Mouse (Mus musculus) heart, embryonic 16.5 days (tissue): Measurements from ENCODE around the gene Sik1. TPM values are rescaled to one million over a fixed set of nuclear protein-coding genes. Genes with fewer than 3 reads are reported as not detected.

Experiments used
- ATAC-seq: fragments of 200-750 bp; cut with Nextera tagmentation; replicated peaks from 2 replicates; pipeline ENCODE4 v1.8.0; 2017; ENCODE audit warnings: moderate number of reproducible peaks; ENCODE audit not compliant: insufficient read depth, low FRiP score; ENCODE audit errors: extremely low read depth
- H3K27ac ChIP-seq: fragments of 300-500 bp; sonication (generic); 2 replicates; pipeline ENCODE4 v1.5.1; 2014; ENCODE audit warnings: mild to moderate bottlenecking, low read length, control low read depth, moderate library complexity
- H3K27me3 ChIP-seq: fragments of 300-500 bp; sonication (generic); 2 replicates; pipeline ENCODE4 v1.6.1; 2014; ENCODE audit warnings: low read length, mixed read lengths; ENCODE audit not compliant: control insufficient read depth, insufficient read depth
- H3K36me3 ChIP-seq: fragments of 300-500 bp; sonication (generic); 2 replicates; pipeline ENCODE4 v1.6.1; 2014; ENCODE audit not compliant: control insufficient read depth, insufficient read depth
- H3K4me1 ChIP-seq: fragments of 300-500 bp; sonication (generic); 2 replicates; pipeline ENCODE4 v1.6.1; 2014; ENCODE audit warnings: low read length, mixed read lengths; ENCODE audit not compliant: control insufficient read depth, insufficient read depth
- H3K4me2 ChIP-seq: fragments of 300-500 bp; sonication (generic); 2 replicates; pipeline ENCODE4 v1.6.1; 2014; ENCODE audit warnings: low read depth, mild to moderate bottlenecking, control low read depth, low read length
- H3K4me3 ChIP-seq: fragments of 300-500 bp; sonication (generic); 2 replicates; pipeline ENCODE4 v1.5.1; 2014; ENCODE audit warnings: mild to moderate bottlenecking, control low read depth, low read length
- H3K9ac ChIP-seq: fragments of 300-500 bp; sonication (generic); 2 replicates; pipeline ENCODE4 v1.6.1; 2014; ENCODE audit warnings: low read length, control low read depth
- H3K9me3 ChIP-seq: fragments of 300-500 bp; sonication (generic); replicated peaks from 2 replicates; pipeline ENCODE4 v1.6.1; 2016; ENCODE audit warnings: low read length; ENCODE audit not compliant: control insufficient read depth
- WGBS: fragments of 180-500 bp; shearing (Covaris S2); extraction: QIAGEN DNeasy Blood & Tissue Kit; methylation state at CpG from one replicate; pipeline ENCODE4 v1.1.7; 2014; 5-methylcytosine and 5-hydroxymethylcytosine counted together
- polyA plus RNA-seq: library from polyadenylated mRNA; unstranded; fragments of >200 nt; fragmentation: Nextera tagmentation; extraction: Ambion mirVana; gene quantifications from 2 replicates; pipeline ENCODE4 v1.2.1, GENCODE M21; 2015

Sik1 gene
- polyA plus RNA-seq, 1 experiment from 2014 or later, result 13.0 TPM

DNA sequence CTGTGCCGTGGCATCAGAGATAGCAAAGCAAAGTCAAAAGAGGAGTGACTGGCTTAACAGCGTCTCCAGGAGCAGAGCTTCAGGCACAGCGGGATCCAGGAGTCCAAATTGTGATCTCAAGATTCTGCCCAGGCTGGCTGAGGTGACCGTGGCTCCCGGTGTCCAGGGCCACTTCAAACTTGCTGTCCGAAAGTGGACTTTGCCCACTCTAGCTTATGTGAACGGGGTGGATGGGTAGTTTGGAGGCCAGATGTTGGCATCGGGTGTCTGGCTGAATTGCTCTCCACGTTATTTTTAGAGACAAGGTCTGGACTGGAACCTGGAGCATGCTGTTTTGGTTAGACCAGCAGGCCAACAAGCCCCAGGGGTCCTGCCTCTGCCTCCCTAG, 23.0 kb downstream of the Sik1 start:
- 89% methylated on average over 9 of the region's 9 CpGs for WGBS
- H3K27ac ChIP-seq, result no peak overlapping the region
- no peak overlapping the region for H3K4me2 ChIP-seq
- H3K9me3 ChIP-seq, result peaks cover 6% of the 10 kb centered on the region; the same call in 1 of the 2 replicates
- ATAC-seq, result no peak
- peaks cover 33% of the 10 kb centered on the region for H3K4me1 ChIP-seq
- H3K9ac ChIP-seq, result no peak overlapping the region
- no peaks in the 10 kb centered on the region for H3K27me3 ChIP-seq
- H3K4me3 ChIP-seq, result no peak overlapping the region
- no peaks in the 10 kb centered on the region for H3K36me3 ChIP-seq

DNA sequence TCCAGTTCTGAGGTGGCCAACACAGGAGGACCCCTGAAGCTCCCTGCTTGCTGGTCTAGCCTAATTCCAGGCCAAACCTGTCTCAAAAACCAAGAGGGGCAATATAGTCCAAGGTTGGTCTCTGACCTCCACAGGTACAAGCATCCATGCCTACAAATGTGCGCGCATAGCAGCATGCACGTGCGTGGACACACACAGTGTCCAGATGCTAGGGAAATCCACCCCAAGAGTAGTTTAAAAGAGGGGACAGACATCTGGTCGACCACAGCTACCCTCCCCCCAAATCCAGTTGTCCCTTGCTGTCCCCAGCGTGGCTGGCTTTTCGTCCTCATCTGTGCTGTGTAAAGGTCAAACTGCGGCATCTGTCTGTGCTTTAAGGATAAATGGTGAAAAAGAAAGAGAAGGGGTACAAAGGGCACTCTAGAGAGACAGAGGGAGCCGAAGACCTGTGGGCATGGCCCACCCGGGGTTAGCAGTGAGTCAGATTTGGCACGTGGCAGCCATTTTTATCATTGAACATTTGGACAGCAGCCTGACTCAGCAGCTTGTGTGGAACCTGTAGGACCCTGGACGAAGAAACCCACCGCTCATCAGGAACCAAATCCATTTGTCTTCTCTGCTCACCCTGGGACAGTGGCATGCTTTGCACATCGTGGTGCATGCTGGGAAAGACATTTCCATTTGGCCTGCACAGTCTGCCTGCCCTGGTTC, 23.6 kb downstream of the Sik1 start:
- Histone ChIP-seq H3K9me3 (peaks cover 6% of the 10 kb centered on the region; the same call in 1 of the 2 replicates), H3K4me2 (no peak overlapping the region), H3K36me3 (no peaks in the 10 kb centered on the region), H3K9ac (no peak overlapping the region), H3K4me1 (peaks cover 37% of the 10 kb centered on the region), H3K27me3 (no peaks in the 10 kb centered on the region), H3K27ac (no peak overlapping the region), H3K4me3 (no peak overlapping the region)
- no peak for ATAC-seq
- WGBS, result 87% methylated on average over 14 of the region's 14 CpGs

DNA sequence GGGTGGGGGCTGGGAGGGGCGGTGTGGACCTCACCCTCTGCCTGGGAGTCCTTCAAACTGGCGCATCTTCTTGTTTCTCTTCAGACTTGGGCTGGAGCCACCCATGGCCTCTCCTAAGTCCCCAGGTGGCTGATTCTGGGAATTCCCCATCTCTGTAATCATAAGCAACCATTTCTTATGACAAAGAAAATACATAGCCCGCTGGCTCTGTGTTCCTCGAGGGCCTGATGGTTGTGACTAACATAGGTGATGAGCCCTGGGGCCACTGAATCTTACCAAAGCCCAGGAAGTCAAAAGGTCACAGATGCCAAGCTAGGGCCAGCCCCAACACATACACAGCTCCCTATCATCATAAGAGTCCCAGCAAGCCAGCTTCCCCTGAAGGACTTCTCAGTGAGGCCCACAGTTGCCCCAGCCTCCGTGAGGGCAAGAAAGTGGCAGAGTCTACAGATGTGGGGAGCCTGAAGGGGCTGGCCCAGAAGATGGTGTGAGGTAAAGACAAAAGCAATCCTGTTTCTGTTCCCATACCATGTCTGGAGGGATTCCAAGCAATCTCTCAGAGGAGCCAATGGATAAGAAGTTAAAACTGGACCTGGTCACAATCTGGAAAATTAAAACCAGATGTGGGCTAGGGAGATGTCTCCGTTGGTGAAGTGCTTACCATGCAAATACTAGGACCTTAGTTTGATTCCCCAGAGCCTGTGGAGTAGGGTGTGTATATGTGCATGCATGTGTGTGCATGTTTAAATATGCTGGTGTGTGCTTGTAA, 24.3 kb downstream of the Sik1 start:
- H3K9me3 ChIP-seq, result peaks cover 6% of the 10 kb centered on the region; the same call in 1 of the 2 replicates
- no peak overlapping the region for H3K4me3 ChIP-seq
- no peak overlapping the region for H3K9ac ChIP-seq
- H3K27me3 ChIP-seq, result no peaks in the 10 kb centered on the region
- ATAC-seq, result no peak
- peaks cover 43% of the 10 kb centered on the region for H3K4me1 ChIP-seq
- 67% methylated on average over 6 of the region's 6 CpGs for WGBS
- no peaks in the 10 kb centered on the region for H3K36me3 ChIP-seq
- H3K4me2 ChIP-seq, result no peak overlapping the region
- peak overlapping the region; percentile 1; the same call in 1 of the 2 replicates for H3K27ac ChIP-seq

DNA sequence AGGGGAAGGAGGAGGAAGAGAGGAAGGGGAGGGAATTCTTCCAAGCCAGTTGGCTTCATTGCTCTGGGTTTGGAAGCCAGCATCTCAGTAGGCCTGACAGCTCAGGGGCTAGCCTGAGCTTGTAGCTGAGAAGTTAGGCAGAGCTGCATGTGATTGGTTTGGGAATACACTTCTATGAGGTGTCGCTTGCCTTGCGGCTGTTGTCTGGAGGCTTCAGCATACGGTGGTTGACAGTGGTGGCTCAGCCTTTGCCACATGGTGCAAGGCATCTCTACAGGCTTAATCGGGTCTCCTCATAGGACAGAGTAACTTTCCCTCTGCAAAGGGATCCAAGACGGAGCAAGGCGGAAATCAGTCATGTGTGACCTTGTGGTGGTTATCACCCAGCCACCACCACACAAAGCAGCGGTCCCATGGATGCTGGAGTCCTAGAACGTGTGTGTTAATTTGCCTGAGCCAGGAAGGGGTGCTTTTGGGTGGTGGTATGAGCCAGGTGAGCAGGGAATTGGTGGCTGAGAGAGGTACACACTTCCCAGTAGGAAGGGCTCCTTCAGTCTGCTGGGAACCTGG, 25.0 kb downstream of the Sik1 start:
- 88% methylated on average over 8 of the region's 8 CpGs for WGBS
- no peak for ATAC-seq
- no peaks in the 10 kb centered on the region for H3K27me3 ChIP-seq
- H3K4me1 ChIP-seq, result peaks cover 43% of the 10 kb centered on the region
- no peak overlapping the region for H3K4me2 ChIP-seq
- H3K9me3 ChIP-seq, result peaks cover 2% of the 10 kb centered on the region; the same call in 1 of the 2 replicates
- no peak overlapping the region for H3K4me3 ChIP-seq
- no peak overlapping the region; the same call in 1 of the 2 replicates for H3K27ac ChIP-seq
- no peak overlapping the region for H3K9ac ChIP-seq
- H3K36me3 ChIP-seq, result no peaks in the 10 kb centered on the region

DNA sequence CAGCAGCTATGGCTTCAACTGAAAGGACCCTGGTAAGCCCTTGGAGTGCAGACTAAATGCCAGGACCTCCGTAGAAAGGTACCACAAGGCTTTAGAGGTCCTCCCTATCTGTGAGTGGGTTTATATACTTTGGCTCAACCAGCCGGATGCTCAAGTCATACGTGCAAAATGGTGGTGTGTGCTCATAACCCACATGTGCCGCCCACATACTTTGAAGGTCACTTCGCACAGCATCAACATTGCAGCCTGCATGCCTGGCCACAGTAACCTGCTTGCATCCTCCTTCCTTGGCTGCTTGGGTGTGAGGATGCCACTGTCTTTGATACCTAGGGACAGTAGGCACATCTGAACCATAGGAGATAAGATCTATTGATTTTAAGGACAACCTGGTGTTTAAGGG, 26.7 kb downstream of the Sik1 start:
- Histone ChIP-seq H3K4me2 (no peak overlapping the region), H3K27ac (no peak overlapping the region), H3K36me3 (no peaks in the 10 kb centered on the region), H3K9ac (no peak overlapping the region), H3K4me1 (peaks cover 28% of the 10 kb centered on the region), H3K9me3 (no peaks in the 10 kb centered on the region), H3K27me3 (no peaks in the 10 kb centered on the region), H3K4me3 (no peak overlapping the region)
- WGBS, result 91% methylated on average over 5 of the region's 5 CpGs
- no peak for ATAC-seq

DNA sequence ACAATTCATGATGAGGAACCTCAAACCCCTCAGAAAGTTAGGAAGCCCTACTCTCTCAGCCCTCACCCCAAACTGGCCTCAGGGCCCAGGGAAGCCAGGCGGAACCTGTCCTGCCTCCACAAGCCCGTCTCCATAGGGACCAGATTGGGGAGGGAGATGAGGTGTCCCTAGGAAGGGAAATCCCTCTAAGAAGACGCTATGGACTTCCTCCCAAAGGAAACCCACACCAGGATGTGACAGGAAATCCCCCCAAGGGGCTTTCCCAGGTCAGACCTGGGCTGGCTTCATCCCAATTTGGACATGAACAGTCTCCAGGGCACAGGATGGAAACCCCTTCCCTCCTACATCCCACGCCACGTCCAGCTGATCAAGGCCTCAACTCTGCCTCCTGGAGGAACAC, 27.5 kb downstream of the Sik1 start:
- no peaks in the 10 kb centered on the region for H3K9me3 ChIP-seq
- ATAC-seq, result no peak
- no peak overlapping the region for H3K4me3 ChIP-seq
- no peaks in the 10 kb centered on the region for H3K36me3 ChIP-seq
- H3K27me3 ChIP-seq, result no peaks in the 10 kb centered on the region
- H3K4me2 ChIP-seq, result no peak overlapping the region
- H3K4me1 ChIP-seq, result peaks cover 20% of the 10 kb centered on the region
- 64% methylated on average over 5 of the region's 5 CpGs for WGBS
- H3K9ac ChIP-seq, result no peak overlapping the region
- peak overlapping the region; percentile 89 for H3K27ac ChIP-seq

DNA sequence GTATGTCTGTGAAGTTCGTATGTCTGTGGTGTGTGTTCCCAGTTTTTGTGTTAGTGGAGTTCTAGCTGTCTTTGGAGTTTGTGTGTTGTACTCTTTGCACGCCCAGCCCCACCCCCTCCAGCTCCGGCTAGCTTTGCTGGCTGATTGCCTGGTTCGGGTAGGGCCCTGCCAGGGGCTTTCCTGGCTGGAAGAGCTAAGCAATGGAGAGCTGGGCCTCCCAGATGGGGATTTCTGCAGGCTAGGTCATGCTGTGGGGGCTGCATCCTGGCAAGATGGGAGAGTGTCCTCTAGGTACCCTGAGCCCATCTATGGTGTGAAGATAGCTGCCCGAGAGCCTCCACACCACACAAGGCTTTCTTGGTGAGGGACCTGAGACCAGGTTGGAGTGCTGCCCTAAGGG, 28.4 kb downstream of the Sik1 start:
- H3K27ac ChIP-seq, result peak overlapping the region; percentile 89
- no peaks in the 10 kb centered on the region for H3K36me3 ChIP-seq
- H3K27me3 ChIP-seq, result no peaks in the 10 kb centered on the region
- no peak overlapping the region for H3K4me2 ChIP-seq
- peaks cover 20% of the 10 kb centered on the region for H3K4me1 ChIP-seq
- 13% methylated on average over 5 of the region's 5 CpGs for WGBS
- no peak overlapping the region for H3K4me3 ChIP-seq
- H3K9ac ChIP-seq, result peak overlapping the region; percentile 2; the same call in 1 of the 2 replicates
- peak; percentile 91 for ATAC-seq
- H3K9me3 ChIP-seq, result no peaks in the 10 kb centered on the region

DNA sequence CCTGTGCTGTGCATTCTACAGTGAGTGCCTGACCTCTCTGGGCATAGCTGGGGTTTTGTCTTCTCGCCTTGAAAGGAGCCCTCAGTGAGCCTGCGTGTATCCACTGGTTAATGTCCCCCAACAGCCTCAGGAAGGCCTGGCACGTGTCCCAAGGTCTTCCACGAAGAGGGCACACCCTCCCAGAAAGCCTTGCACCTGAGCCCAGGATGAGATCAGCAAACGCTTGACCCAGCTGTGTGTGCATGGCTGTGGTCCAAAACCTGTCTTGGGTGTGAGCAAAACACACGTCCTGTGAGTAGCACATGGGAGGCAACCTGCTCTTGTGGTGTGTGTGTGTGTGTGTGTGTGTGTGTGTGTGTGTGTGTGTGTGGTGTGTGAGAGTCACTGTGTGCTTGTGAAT, 28.9 kb downstream of the Sik1 start:
- Histone ChIP-seq H3K4me2 (no peak overlapping the region), H3K27ac (peak overlapping the region; percentile 89)
- WGBS, result 13% methylated on average over 6 of the region's 6 CpGs

DNA sequence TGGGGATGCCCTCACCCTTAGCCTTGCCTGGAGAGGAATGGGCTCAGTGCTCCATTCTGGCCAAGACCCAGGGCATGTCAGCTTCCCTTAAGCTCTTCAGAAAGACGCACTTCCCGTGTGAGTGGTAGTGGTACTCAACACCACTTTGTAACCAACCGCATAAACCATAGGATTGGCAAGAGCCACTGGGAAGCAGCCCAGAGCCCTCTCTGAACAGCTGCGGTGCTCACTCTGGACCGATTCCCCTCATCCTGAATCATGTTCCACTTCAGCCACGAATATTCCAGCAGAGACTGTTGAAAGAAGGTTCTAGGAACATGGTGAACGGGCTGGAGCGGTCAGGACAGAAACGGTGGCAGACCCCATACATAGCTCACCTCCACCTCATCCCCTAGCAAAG, 29.9 kb downstream of the Sik1 start:
- no peaks in the 10 kb centered on the region for H3K36me3 ChIP-seq
- peaks cover 20% of the 10 kb centered on the region for H3K4me1 ChIP-seq
- H3K9ac ChIP-seq, result no peak overlapping the region
- H3K4me3 ChIP-seq, result no peak overlapping the region
- no peak for ATAC-seq
- H3K9me3 ChIP-seq, result no peaks in the 10 kb centered on the region
- no peaks in the 10 kb centered on the region for H3K27me3 ChIP-seq
- 88% methylated on average over 9 of the region's 9 CpGs for WGBS
- no peak overlapping the region for H3K4me2 ChIP-seq
- no peak overlapping the region for H3K27ac ChIP-seq

More for the DNA sequence above, 28.9 kb downstream of the Sik1 start:
- H3K9me3 ChIP-seq, result no peaks in the 10 kb centered on the region
- peak; percentile 21; the same call in 1 of the 2 replicates for ATAC-seq
- peaks cover 20% of the 10 kb centered on the region for H3K4me1 ChIP-seq
- no peak overlapping the region for H3K4me3 ChIP-seq
- H3K36me3 ChIP-seq, result no peaks in the 10 kb centered on the region
- no peak overlapping the region; the same call in 1 of the 2 replicates for H3K9ac ChIP-seq
- no peaks in the 10 kb centered on the region for H3K27me3 ChIP-seq
